Mouse (Mus musculus): Measurements from ENCODE around the gene Magt1. TPM values are rescaled to one million over a fixed set of nuclear protein-coding genes. Genes with fewer than 3 reads are reported as not detected.
"Not testable (repeated sequence)": the region's sequence is repeated elsewhere in the genome, so short reads cannot be mapped to it uniquely, and the experiment has no call there.

Magt1 gene
- polyA plus RNA-seq, 1 experiment, result 9.1 TPM

DNA sequence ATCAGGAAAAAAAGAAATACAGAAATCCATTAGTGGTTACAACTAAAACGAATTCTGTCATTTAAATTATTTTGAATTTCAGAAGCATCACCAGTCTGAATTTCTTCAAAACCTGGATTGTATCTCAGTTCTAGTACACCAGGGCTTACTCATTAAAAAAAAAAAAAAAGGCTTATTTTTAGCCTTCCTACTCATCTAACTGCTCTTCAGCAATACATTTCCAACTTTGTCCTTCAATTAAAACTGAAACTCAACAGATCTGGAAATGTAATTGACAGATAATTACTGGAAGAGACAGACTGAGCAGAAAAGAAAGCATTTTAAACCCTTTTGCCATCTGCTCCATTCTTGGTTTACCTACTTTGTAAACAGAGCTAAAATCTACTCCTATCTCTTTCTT, 10.1 kb downstream of the Magt1 start:
- TF ChIP-seq POLR2A (IDR thresholded peaks at IDR 0.05; ENCODE audit: extremely low read depth, insufficient read depth, low read length), result no peak
- no peak for TF ChIP-seq CTCF (IDR thresholded peaks at IDR 0.05; ENCODE audit: extremely low read depth, insufficient read depth, low read length)

DNA sequence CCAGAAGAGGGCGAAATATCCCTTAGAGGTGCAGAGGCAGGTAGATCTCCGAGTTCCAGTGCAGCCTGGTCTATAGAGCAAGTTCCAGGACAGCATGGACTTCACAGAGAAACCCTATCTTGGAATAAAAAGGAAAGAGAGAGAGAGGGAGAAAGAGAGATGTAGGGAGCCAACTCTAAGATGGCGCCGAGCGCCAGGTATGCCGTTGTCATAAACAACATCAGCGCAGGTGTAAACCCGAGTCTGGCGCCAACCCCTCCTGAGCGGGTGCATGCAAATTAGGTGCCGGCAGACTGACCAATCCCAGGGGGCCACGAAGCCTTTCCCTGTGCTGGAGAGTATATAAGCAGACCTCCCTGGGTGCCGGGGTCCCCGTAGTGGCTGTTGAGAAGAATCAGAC, 54.6 kb downstream of the Magt1 start:
- H3K4me3 ChIP-seq (ENCODE audit: insufficient read depth, low read length); H3K4me1 ChIP-seq (ENCODE audit: control insufficient read depth, insufficient read depth, low read length); H3K27ac ChIP-seq (ENCODE audit: insufficient read depth, low read length): not testable (repeated sequence)

More for the DNA sequence above, 10.1 kb downstream of the Magt1 start:
- Histone ChIP-seq H3K4me1 (ENCODE audit: control insufficient read depth, insufficient read depth, low read length) (no peaks in the 10 kb centered on the region), H3K27ac (ENCODE audit: insufficient read depth, low read length) (no peak overlapping the region), H3K4me3 (ENCODE audit: insufficient read depth, low read length) (no peak overlapping the region)

DNA sequence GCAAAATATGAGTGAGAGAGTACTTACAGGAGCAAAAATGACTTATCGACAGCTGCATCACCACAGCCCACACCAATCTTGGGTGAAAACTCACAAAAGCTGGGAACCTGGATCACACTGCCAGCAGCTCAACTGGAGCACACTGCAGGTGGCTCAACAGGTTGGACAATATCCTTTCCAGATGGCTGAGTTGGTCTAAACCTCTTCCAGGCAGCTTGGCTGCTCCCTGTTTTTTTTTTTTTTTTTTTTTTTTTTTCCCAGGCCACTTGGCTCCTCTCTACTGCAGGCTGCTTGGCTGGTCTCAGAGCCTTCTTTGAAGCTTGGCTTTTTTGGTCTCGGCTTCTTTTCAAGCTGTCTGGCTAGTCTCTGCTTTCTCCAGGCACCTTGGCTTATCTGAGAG, 57.7 kb downstream of the Magt1 start:
- TF ChIP-seq CTCF (IDR thresholded peaks at IDR 0.05; ENCODE audit: extremely low read depth, insufficient read depth, low read length) (no peak), POLR2A (IDR thresholded peaks at IDR 0.05; ENCODE audit: extremely low read depth, insufficient read depth, low read length) (no peak)
- Histone ChIP-seq H3K4me1 (ENCODE audit: control insufficient read depth, insufficient read depth, low read length) (no peaks in the 10 kb centered on the region), H3K4me3 (ENCODE audit: insufficient read depth, low read length) (no peak overlapping the region), H3K27ac (ENCODE audit: insufficient read depth, low read length) (no peak overlapping the region)

DNA sequence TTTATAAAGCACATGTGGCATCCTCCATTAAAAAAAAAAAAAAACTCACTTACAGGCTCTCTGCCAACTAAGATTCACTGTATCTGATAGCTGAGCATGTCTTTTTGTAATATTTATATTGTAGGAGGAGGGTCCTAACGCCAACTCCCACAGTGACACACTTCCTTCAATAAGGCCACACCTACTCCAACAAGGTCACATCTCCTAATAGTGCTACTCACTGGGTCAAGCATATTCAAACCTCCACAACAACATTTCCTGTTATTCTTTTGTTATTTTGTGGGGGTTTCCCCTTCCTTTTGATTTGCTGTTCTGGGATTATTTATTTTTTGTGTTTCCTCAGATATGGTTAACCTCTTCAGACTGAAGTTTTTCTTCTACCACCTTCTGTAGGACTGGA, 65.3 kb downstream of the Magt1 start:
- no peak overlapping the region for H3K4me3 ChIP-seq (ENCODE audit: insufficient read depth, low read length)
- H3K27ac ChIP-seq (ENCODE audit: insufficient read depth, low read length), result no peak overlapping the region

DNA sequence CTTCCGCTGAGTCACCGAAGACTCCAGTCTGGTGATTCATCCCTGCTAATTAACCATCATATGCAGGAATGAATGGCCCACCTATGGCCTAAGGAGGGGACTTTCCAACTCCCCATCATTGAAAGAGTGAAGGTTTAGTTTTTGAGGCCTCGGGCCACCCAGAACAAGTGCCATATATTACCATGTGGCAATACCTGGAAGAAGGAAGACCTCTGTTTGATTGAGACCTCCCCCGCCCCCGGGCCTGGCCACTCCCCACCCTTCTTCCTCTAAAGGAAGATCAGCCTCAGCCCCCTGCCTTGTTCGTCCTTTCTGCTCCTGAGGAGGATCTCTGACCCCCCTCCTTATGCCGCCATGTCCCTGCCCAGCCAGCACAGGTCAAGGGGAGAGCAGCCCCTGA, 72.5 kb downstream of the Magt1 start:
- TF ChIP-seq CTCF (IDR thresholded peaks at IDR 0.05; ENCODE audit: extremely low read depth, insufficient read depth, low read length) (no peak), POLR2A (IDR thresholded peaks at IDR 0.05; ENCODE audit: extremely low read depth, insufficient read depth, low read length) (no peak)
- Histone ChIP-seq H3K4me1 (ENCODE audit: control insufficient read depth, insufficient read depth, low read length) (no peaks in the 10 kb centered on the region), H3K27ac (ENCODE audit: insufficient read depth, low read length) (no peak overlapping the region), H3K4me3 (ENCODE audit: insufficient read depth, low read length) (no peak overlapping the region)

More for the DNA sequence above, 65.3 kb downstream of the Magt1 start:
- no peaks in the 10 kb centered on the region for H3K4me1 ChIP-seq (ENCODE audit: control insufficient read depth, insufficient read depth, low read length)
- TF ChIP-seq POLR2A (IDR thresholded peaks at IDR 0.05; ENCODE audit: extremely low read depth, insufficient read depth, low read length) (no peak), CTCF (IDR thresholded peaks at IDR 0.05; ENCODE audit: extremely low read depth, insufficient read depth, low read length) (no peak)

DNA sequence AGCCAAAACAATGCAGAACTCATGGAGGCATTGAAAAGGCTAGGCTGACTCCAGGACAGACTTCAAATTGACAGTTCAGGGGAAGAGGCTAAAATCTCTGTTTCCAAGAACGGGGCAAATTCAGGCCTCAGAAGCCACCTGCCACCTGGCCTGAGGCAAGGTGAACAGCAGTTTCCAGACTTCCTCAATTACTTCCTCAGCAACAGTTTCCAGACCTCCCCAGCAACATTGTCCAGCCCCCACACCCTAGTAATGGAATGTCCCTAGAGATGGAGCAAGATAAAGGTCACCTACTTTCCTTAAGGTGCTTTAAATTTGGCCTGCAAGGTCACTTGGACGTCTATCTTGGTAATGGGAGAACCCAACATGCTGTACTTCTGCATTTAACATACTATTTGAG, 74.0 kb downstream of the Magt1 start:
- no peak for TF ChIP-seq CTCF (IDR thresholded peaks at IDR 0.05; ENCODE audit: extremely low read depth, insufficient read depth, low read length)
- TF ChIP-seq POLR2A (IDR thresholded peaks at IDR 0.05; ENCODE audit: extremely low read depth, insufficient read depth, low read length), result no peak
- Histone ChIP-seq H3K4me1 (ENCODE audit: control insufficient read depth, insufficient read depth, low read length) (no peaks in the 10 kb centered on the region), H3K27ac (ENCODE audit: insufficient read depth, low read length) (no peak overlapping the region), H3K4me3 (ENCODE audit: insufficient read depth, low read length) (no peak overlapping the region)

DNA sequence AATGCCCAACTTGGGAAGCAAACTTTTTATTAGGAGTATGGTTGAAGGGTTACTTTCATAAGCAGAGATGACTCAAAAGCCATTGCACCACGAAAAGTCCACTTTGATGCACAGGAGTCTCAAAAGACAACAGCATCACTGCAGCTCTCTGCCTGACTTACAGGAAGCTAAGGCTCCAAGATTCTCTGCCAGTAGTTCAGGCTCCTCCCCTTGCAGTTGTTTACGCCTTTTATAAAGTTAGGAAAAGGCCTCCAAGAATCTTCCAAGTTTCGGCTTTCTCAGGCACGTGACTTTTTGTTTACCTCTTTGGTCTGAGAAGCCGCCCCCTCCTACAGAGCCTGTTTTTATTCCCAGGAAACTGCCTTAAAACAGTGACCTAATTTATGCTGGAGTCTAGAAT, 77.4 kb downstream of the Magt1 start:
- H3K4me1 ChIP-seq (ENCODE audit: control insufficient read depth, insufficient read depth, low read length), result no peaks in the 10 kb centered on the region
- no peak overlapping the region for H3K27ac ChIP-seq (ENCODE audit: insufficient read depth, low read length)
- TF ChIP-seq CTCF (IDR thresholded peaks at IDR 0.05; ENCODE audit: extremely low read depth, insufficient read depth, low read length), result no peak
- TF ChIP-seq POLR2A (IDR thresholded peaks at IDR 0.05; ENCODE audit: extremely low read depth, insufficient read depth, low read length), result no peak
- H3K4me3 ChIP-seq (ENCODE audit: insufficient read depth, low read length), result no peak overlapping the region

DNA sequence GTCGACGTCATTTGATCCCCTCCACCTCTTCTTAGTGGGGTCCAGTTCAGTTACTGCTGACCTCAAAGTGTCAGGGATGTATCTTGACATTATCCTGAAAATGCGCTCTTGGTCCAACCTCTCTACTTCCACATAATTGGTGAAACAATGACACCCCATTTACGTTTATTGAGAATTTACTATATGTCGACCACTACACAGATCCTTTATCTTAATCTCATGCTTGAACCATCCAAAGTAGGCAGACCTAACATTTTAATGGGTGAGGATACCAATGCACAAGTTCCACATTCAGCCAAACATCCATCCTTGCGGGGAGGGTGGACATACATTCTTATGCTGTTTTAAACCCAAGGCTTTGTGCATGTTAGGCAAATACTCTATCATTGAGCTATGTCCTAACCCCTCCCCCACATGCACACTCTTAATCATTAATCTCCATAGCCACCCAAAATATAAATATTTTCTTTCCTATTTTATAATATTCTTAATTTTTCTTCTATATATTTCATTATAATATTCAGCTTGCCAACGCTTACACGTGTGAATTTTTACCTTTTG, 82.1 kb downstream of the Magt1 start:
- TF ChIP-seq CTCF (IDR thresholded peaks at IDR 0.05; ENCODE audit: extremely low read depth, insufficient read depth, low read length) (no peak), POLR2A (IDR thresholded peaks at IDR 0.05; ENCODE audit: extremely low read depth, insufficient read depth, low read length) (no peak; the same call in 1 of the 2 replicates)
- H3K27ac ChIP-seq (ENCODE audit: insufficient read depth, low read length), result peak overlapping the region; percentile 80
- H3K4me1 ChIP-seq (ENCODE audit: control insufficient read depth, insufficient read depth, low read length), result peaks cover 7% of the 10 kb centered on the region
- peak overlapping the region; percentile 90; the same call in 1 of the 2 replicates for H3K4me3 ChIP-seq (ENCODE audit: insufficient read depth, low read length)

DNA sequence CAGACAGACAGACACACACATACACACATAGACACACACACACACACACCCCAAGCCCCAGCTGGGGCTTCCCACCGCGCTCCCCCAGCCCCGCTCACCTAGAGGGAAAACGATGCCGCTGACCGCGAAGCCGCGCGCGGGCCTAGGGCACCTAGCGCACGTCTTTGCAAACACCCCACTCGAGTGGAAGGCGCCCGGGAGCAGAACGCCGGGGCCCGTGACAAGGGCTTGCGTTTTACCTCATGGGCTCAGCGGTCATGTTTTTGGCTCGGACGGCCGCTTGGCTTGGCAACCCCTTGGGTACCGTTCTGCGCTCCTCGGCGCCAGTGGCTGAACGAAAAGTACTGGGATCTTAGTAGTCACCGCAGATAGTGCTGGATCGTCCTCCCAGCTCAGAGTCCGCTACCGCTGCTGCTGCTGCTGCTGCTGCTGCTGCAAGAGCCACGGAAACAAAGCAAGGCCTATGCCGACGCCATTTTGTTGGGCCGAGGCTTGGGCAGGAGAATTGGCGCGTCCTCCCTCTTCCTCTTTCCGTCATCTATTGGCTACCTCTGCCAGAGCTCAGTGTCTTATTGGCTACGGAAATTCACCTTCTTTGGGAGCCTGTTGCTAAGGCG, 82.7 kb downstream of the Magt1 start, which contains the start of gene Atrx:
TSS of gene Atrx (minus strand) at position 543 of the 617 bp plus-strand sequence.
- peaks cover 7% of the 10 kb centered on the region for H3K4me1 ChIP-seq (ENCODE audit: control insufficient read depth, insufficient read depth, low read length)
- TF ChIP-seq CTCF (IDR thresholded peaks at IDR 0.05; ENCODE audit: extremely low read depth, insufficient read depth, low read length) (no peak), POLR2A (IDR thresholded peaks at IDR 0.05; ENCODE audit: extremely low read depth, insufficient read depth, low read length) (peak; percentile 91)
- H3K4me3 ChIP-seq (ENCODE audit: insufficient read depth, low read length), result peak within 1 kb of the TSS; percentile 90
- peak within 1 kb of the TSS; percentile 99 for H3K27ac ChIP-seq (ENCODE audit: insufficient read depth, low read length)
